Mouse (Mus musculus) v-Abl transformed pro-B cells (cell line): ENCODE data around the gene Setd2.

ENCODE experiments used
- in situ Hi-C, 2 experiments: fragments of 400-800 bp; cut with MboI; formaldehyde crosslinking; loops; one replicate each; pipeline ENCODE4 v1.15.1; 2025; ENCODE audit not compliant: unreplicated experiment in 2 of 2

Setd2 gene

DNA sequence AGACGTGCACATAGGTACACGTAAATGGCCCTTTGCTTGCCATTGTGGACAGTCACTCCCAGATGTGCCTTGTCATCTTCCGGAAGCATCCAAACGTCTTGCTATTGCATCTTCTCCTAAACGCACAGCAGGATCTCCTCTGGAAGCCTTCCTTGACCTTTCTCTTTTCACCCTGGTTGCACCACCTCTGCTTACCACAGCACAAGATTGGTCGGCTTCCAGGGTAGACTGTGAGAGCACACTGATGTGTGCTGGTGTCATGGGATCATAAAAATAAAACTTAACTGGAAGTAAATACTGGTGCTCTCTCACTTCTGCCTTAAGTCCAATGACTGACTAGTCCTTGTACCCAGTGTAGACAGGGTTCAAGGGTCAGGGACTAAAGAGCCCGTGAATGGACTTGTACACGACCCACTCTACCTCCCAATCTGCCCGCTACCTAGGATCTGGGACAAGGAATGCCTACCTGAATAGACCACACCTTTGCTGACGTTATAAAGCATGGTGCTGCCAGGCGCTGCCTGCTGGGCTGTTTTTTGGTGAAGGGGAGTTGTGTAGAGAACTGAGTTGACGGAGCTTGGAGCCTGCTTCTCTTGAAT is 90.3 kb downstream of the Setd2 start:
- in situ Hi-C loops, result loop anchor here in 1 of 2 experiments (5.0 kb wide), 1 partner anchor 210 kb away; no protein-coding TSS in a partner anchor

DNA sequence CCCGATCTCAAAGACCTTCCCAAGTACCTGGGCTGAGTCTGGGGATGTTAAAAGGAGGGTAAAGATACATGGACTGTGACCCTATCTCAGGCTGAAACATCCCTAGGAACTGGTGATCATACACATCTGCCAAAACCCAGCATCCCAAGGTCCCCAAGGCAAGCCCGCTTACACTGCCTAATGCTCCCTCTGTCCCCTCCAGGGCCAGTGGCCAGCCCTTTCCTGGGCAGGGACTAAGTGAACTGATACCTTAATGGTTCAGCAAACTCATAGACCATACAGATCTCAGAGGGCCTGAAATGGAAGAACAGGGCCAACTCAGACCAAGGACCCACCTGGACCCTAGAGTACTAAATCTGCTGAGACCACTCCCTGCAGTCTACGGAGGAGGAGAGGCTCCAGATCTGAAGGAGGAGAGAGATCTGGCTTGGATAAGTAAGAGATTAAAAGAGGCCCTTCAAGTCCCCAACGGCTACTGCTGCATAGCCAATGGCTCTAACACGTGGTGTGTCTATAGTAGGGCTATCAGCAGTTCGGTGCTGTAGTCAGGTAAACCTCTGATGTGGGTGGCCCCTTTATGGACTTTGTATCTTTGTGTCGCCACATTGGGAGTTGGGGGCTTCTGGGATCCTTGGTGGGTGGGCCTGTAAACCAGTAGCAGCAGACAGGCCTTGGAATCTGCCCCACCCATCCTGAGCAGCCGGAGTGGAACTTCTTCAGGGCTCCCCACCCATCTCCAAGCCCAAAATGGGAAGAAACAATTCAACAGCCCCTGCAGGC is 91.2 kb downstream of the Setd2 start:
- in situ Hi-C loops, result loop anchor here in 1 of 2 experiments (5.0 kb wide), 1 partner anchor 211 kb away; no protein-coding TSS in a partner anchor

GRCm38 (mm10) chr9:110624361-110625166 is 92.2 kb downstream of the Setd2 start, which contains the start of gene Nradd:
TSS of gene Nradd (minus strand) at chr9:110624452.
- in situ Hi-C loops, result loop anchor here in 1 of 2 experiments (5.0 kb wide), 2 partner anchors 177 to 212 kb away; no protein-coding TSS in a partner anchor

GRCm38 (mm10) chr9:110625350-110625908 is 93.0 kb downstream of the Setd2 start:
- in situ Hi-C loops, result loop anchor here in 1 of 2 experiments (5.0 kb wide), 1 partner anchor 178 kb away; no protein-coding TSS in a partner anchor

GRCm38 (mm10) chr9:110630171-110630570 is 97.8 kb downstream of the Setd2 start:
- in situ Hi-C loops, result loop anchor here (5.0 to 10.0 kb wide), 2 partner anchors 82 to 145 kb away; no protein-coding TSS in a partner anchor

GRCm38 (mm10) chr9:110631191-110631590 is 98.8 kb downstream of the Setd2 start:
- in situ Hi-C loops, result loop anchor here (5.0 to 10.0 kb wide), 2 partner anchors 81 to 144 kb away; no protein-coding TSS in a partner anchor

DNA sequence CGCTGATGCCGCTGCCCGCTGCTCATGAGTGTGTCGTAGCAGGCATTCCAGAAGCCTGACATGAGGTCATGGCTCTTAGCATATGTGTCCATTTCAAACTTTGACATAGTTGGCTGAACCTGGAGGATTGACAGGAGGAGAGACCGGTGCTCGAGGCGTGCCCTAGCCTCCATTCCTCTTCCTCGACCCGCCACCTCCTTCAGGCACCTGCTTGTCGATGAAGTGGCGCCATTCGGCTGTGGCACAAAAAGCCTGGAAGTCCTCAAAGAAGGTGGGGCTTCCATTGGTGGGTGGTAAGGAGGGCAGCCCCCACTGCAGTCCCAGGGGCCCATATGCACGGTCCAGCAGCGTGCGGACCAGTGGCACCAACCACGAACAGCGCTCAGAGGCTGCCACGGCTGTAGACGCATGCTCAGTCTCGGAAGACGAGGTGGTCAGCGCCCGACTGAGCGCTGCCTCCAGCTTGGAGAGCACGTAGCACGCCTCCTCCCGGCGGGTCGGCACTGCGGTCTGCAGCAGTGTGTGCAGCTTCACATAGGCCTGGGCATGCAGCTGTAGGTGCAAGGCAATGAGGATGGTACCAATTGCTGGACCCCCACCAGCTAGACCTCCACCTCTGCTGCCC is 99.4 kb downstream of the Setd2 start:
- in situ Hi-C loops, result loop anchor here (5.0 to 10.0 kb wide), 2 partner anchors 81 to 143 kb away; no protein-coding TSS in a partner anchor

DNA sequence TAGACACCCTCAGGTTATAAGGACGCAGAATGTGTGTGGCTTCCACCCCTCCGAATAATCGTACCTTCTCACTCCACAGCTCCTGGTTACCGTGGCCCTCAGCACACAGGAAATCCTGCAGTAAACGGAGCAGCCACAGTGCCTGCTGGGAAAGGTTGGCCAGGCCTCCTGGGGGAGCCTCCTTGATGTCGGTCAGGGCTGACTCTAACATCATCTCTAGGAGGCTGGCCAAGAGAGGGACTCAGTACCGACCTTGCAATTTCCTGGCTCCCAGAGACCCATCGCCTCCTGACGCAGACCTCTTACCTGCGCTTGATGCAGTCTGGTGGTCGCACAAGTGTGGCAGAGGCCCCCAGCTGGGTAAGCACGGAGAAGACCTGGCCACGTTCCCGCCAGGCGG is 100.3 kb downstream of the Setd2 start:
- in situ Hi-C loops, result loop anchor here (5.0 to 10.0 kb wide), 2 partner anchors 80 to 142 kb away; no protein-coding TSS in a partner anchor

GRCm38 (mm10) chr9:110633882-110634281 is 101.5 kb downstream of the Setd2 start:
- in situ Hi-C loops, result loop anchor here (5.0 to 10.0 kb wide), 2 partner anchors 78 to 141 kb away; no protein-coding TSS in a partner anchor

DNA sequence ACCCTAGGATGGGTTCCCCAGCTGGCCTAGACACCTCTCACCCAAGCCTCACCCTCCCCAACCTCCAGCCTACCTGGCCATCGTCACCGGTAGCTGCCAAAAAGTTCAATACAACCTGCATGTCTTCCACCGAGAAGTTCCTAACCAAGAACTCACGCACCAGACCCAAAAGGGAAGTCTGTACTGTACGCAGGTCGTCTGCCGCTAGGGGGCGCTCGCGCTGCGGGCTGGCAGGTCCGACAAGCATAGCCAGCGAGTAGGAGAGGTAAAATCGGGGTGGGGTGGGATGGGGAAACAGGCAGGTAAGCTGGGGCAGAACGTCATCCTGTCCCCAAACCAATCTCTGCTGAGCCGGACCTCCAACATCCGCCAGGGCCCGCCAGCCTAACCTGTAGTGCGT is 102.8 kb downstream of the Setd2 start:
- in situ Hi-C loops, result loop anchor here in 1 of 2 experiments (10.0 kb wide), 1 partner anchor 140 kb away; no protein-coding TSS in a partner anchor

- in situ Hi-C loops, result loop anchor here in 1 of 2 experiments (10.0 kb wide), 1 partner anchor 136 kb away; no protein-coding TSS in a partner anchor
These were observed 106.2 kb downstream of the Setd2 start for GRCm38 (mm10) chr9:110638611-110639021.

GRCm38 (mm10) chr9:110641006-110641405 is 108.6 kb downstream of the Setd2 start:
- in situ Hi-C loops, result no loop called here

DNA sequence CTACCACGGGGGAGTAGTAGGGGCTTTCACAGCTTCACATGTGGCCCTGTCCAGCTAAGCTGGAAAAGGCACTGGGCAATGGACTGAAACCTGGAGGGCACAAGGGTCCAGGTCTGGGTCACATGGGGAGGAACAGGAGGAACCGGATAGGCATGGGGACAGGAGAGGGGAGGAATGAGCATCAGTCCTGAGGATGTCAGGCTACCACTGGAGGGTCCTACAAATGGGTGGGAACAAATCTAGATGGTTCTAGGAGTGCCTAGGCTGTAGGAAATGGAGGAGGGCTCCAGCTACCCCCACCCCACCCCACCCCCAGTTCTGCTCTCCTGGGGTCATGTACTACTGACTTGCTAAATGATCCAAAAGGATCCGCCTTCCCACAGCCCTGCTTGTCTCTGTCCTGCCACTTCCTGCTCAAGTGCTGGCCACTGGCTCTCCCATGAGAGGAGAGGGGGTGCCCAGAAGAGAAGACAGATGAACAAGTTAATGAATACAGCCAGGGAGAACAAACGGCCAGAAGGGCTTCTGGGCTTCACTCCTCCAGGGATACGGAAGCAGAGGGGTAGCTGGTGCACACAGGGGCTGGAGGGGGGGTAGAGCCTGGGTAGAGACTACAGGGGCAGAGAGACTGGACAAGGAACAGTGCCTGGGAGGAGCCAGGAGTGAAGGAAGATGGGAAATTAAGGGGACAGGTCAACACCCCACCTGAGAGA is 110.6 kb downstream of the Setd2 start:
- in situ Hi-C loops, result no loop called here

- in situ Hi-C loops, result no loop called here
These were observed 111.4 kb downstream of the Setd2 start for GRCm38 (mm10) chr9:110643787-110644186.

DNA sequence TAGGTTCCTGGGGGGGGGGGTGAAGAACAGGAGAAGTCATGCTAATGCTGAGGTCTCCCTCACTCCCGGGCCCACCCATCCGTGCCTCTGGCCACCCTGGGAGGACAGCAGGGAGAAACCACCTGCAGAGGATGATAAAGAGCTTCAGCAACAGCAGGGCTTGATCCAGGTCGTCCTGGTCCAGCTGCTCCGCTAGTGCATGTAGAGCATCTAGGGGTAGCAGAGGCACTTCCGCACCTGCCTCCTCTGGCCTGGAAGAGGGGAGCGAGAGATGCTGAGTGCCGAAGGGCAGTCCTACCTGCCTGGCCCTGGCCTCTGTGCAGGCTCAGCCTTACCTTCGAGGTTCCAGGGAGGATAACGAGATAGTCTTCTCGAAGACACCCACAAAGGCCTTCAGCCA is 111.9 kb downstream of the Setd2 start:
- in situ Hi-C loops, result no loop called here

GRCm38 (mm10) chr9:110645219-110645618 is 112.8 kb downstream of the Setd2 start:
- in situ Hi-C loops, result no loop called here

GRCm38 (mm10) chr9:110649775-110650174 is 117.4 kb downstream of the Setd2 start:
- in situ Hi-C loops, result loop anchor here in 1 of 2 experiments (10.0 kb wide), 1 partner anchor 315 kb away; the partner anchor contains the start of gene Scap

DNA sequence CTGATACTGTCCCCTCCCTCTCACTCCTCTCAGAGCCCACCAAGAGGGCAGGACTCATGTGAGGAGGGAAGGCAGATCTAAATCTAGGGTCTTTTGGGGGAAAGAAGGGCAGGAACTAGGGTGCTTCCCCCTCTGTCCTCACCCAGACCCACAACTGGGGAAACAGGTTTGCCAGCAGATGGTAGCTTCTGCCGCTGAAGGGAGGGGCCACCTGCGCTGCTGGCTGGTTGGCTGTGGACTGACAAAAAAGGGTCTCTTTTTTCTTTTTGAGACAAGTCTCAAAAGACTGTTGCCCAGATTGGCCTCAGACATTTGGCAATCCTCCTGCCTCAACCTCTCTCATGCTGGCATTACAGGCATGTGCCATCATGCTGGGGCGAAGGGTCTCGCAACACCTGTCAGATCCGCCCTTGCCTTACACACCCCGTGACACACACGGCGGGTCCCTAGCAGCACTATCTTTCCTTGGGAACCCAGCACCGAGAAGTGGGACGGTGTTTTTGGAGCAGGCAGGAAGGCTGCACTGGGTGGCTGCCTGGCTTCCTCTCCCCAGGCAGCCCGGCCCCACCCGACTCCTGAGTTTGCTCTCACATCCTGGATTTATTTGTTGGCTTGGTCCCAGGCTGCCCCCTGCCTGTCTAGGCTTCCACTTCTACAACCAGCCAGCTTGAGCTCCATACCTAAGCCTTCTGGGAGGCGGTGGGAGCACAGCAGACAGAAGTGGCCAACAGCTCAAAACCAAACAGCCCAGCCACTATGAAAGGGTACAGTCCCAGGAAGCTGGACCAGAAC is 119.7 kb downstream of the Setd2 start:
- in situ Hi-C loops, result loop anchor here in 1 of 2 experiments (10.0 kb wide), 1 partner anchor 317 kb away; the partner anchor contains the start of gene Scap
